Mouse (Mus musculus) lung, adult 2 months (tissue): ENCODE results near the gene Prrt1. TPM values are rescaled to one million over a fixed set of nuclear protein-coding genes. Genes with fewer than 3 reads are reported as not detected.

Experiments
- DNase-seq: peaks from one replicate; pipeline ENCODE4 v3.0.0; 2022
- H3K4me1 ChIP-seq: fragments of 200-500 bp; 2 replicates; pipeline ENCODE4 v1.6.1; 2011; ENCODE audit warnings: low read length; ENCODE audit not compliant: control insufficient read depth, insufficient read depth
- H3K4me3 ChIP-seq: fragments of 200-500 bp; replicated peaks from 2 replicates; pipeline ENCODE3; 2011; ENCODE audit warnings: low read depth, mild to moderate bottlenecking, control low read depth, low read length; ENCODE audit errors: extremely low read depth
- CTCF ChIP-seq: fragments of 200-500 bp; IDR thresholded peaks from 2 replicates; pipeline ENCODE4 v1.5.1; 2011; ENCODE audit warnings: mild to moderate bottlenecking, low read length, control low read depth; ENCODE audit not compliant: insufficient read depth
- POLR2A ChIP-seq: fragments of 200-500 bp; IDR thresholded peaks from 2 replicates; pipeline ENCODE4 v1.6.1; 2011; ENCODE audit warnings: low read depth, mild to moderate bottlenecking, control low read depth, low read length, borderline replicate concordance; ENCODE audit errors: extremely low read depth
- WGBS: fragments of 180-500 bp; shearing (Covaris S2); methylation state at CpG from one replicate; pipeline ENCODE4 v1.1.7; 2018; 5-methylcytosine and 5-hydroxymethylcytosine counted together
- polyA plus RNA-seq: library from polyadenylated mRNA; depleted of rRNA; stranded (reverse); fragments of >200 nt; gene quantifications from 2 replicates; pipeline ENCODE4 v1.2.3, GENCODE M21; 2012

Prrt1 gene
- polyA plus RNA-seq, 1 experiment: 5.2 TPM

GRCm38 (mm10) chr17:34597566-34598095 lies 31.7 kb upstream of the Prrt1 start, which contains the start of gene Ager:
TSS of gene Ager (plus strand) at chr17:34597862.
- Histone ChIP-seq H3K4me3 (peak within 1 kb of the TSS; percentile 31), H3K4me1 (no peaks in the 10 kb centered on the region; the same call in 1 of the 2 replicates)
- WGBS: 19% methylated on average over 6 of the region's 6 CpGs
- TF ChIP-seq CTCF (no peak), POLR2A (peak; percentile 86; the same call in 1 of the 2 replicates)
- DNase-seq: peak; percentile 74

- 67% methylated on average over 9 of the region's 9 CpGs for WGBS
- peaks cover 6% of the 10 kb centered on the region; the same call in 1 of the 2 replicates for H3K4me1 ChIP-seq
- TF ChIP-seq POLR2A: no peak
- no peak for DNase-seq
- H3K4me3 ChIP-seq: no peak overlapping the region
Observed at GRCm38 (mm10) chr17:34599891-34600290, 29.4 kb upstream of the Prrt1 start.

GRCm38 (mm10) chr17:34601796-34602195 lies 27.5 kb upstream of the Prrt1 start:
- WGBS: 69% methylated on average over 12 of the region's 12 CpGs
- TF ChIP-seq CTCF (no peak), POLR2A (peak; percentile 9; the same call in 1 of the 2 replicates)
- peaks cover 11% of the 10 kb centered on the region for H3K4me1 ChIP-seq
- no peak for DNase-seq
- no peak overlapping the region for H3K4me3 ChIP-seq

- peaks cover 12% of the 10 kb centered on the region for H3K4me1 ChIP-seq
- DNase-seq: peak; percentile 95
- H3K4me3 ChIP-seq: peak within 1 kb of the TSS; percentile 99
- TF ChIP-seq CTCF: no peak
- TF ChIP-seq POLR2A: peak; percentile 75; the same call in 1 of the 2 replicates
- WGBS: under 1% methylated on average over 30 of the region's 30 CpGs
Observed at GRCm38 (mm10) chr17:34603375-34604060, 25.8 kb upstream of the Prrt1 start, which contains the start of gene Rnf5. TSS of gene Rnf5 (minus strand) at chr17:34603690.

- under 1% methylated on average over 35 of the region's 35 CpGs for WGBS
Observed at GRCm38 (mm10) chr17:34604061-34604508, 25.2 kb upstream of the Prrt1 start, which contains the start of gene Agpat1. TSS of gene Agpat1 (plus strand) at chr17:34604262.

GRCm38 (mm10) chr17:34604511-34605237 lies 24.7 kb upstream of the Prrt1 start:
- 15% methylated on average over 24 of the region's 24 CpGs for WGBS
- TF ChIP-seq CTCF (no peak), POLR2A (no peak)

More at GRCm38 (mm10) chr17:34604061-34604508, 25.2 kb upstream of the Prrt1 start, which contains the start of gene Agpat1:
- DNase-seq: peak; percentile 95
- H3K4me3 ChIP-seq: peak within 1 kb of the TSS; percentile 99
- H3K4me1 ChIP-seq: peaks cover 12% of the 10 kb centered on the region
- TF ChIP-seq CTCF (no peak), POLR2A (peak; percentile 97)

DNA sequence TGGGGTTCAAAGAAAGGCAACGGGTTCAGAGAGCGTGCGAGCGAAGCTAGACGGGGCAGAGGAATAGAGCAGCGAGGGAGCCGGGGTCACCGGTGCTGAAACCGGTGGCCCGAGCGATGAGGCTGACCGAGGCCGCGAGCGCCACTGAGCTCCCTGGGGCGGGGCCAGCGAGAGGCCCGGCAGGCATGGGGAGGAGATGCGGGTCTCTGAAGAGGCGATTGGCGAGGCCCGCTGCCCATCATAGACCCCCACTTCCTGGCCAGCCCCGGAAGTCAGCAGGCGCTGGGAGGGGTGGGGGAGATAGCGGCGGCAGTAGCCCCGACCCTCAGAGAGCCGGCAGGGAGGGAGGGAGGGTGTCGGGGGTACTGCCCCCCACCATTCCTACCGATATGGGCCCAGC lies 23.7 kb upstream of the Prrt1 start:
- under 1% methylated on average over 30 of the region's 30 CpGs for whole genome bisulfite sequencing
- Histone ChIP-seq H3K4me1 (peaks cover 12% of the 10 kb centered on the region), H3K4me3 (peak overlapping the region; percentile 96)
- TF ChIP-seq CTCF: no peak
- peak; percentile 88 for TF ChIP-seq POLR2A
- DNase-seq: peak; percentile 97

More at GRCm38 (mm10) chr17:34604511-34605237, 24.7 kb upstream of the Prrt1 start:
- H3K4me1 ChIP-seq: peaks cover 12% of the 10 kb centered on the region
- H3K4me3 ChIP-seq: peak overlapping the region; percentile 65
- DNase-seq: no peak

- H3K4me1 ChIP-seq: peaks cover 12% of the 10 kb centered on the region
- TF ChIP-seq CTCF (no peak), POLR2A (no peak)
- peak overlapping the region; percentile 96 for H3K4me3 ChIP-seq
- 10% methylated on average over 32 of the region's 32 CpGs for WGBS
- DNase-seq: no peak
Observed at GRCm38 (mm10) chr17:34606186-34607039, 22.9 kb upstream of the Prrt1 start.

DNA sequence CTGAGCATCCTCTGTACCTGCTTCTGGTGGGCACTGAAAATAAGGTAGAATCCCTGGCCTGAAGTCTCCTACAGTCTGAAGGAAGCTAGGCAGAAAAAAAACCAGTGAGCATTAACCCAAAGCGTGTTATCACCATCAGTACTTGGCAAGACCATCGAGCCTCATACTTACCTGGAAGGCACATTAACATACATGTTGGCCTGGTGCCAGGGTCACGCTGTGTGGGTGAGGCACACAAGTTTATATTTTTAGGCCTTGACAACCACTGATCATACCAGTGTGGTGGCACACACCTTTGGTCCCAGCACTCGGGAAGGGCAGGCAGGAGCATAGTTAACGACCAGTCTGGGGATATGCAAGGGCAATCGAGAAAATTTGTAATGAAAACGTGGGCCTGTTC lies 21.3 kb upstream of the Prrt1 start:
- no peak for DNase-seq
- Histone ChIP-seq H3K4me1 (peaks cover 10% of the 10 kb centered on the region), H3K4me3 (no peak overlapping the region)
- TF ChIP-seq CTCF (no peak), POLR2A (no peak)
- WGBS: 71% methylated on average over 7 of the region's 7 CpGs
